Comparison of ENCODE assay signal across 13 mouse cellular contexts in the genomic region with DNA sequence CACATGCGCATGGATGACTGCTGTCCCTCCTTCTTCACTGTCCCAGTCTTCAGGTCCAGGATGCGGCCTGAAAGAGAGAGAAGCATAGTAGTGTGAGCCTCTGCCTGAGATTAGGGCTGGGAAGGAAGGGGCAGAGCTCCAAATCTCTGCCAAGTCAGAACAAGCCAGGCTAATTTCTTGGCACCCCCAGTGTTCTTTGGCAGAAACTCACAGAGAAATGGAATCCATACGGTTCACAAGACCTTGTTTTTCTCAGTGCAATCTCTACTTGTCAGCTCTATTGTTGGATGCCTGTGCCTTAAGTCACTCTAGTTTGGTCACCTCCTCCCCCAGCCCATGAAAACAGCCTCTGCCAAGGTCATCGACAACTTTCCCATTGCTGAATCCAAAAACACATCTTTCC.
A peak's percentile ranks its signal among the peaks of the same experiment; 100 is the strongest.
DNase-seq lines count a peak whose midpoint lies in the region; ATAC-seq lines count a peak whose summit lies in the region.
"Had no signal": no experiment of that assay in that cellular context is flagged by ENCODE, and none has a peak within 500 bp of the region (broad histone marks: within the 10 kb centered on the region; RNA-seq: fewer than 3 reads in every experiment).

No protein-coding gene starts in this region.

- no peaks in the 10 kb centered on the region for H3K36me3 ChIP-seq in heart, embryonic 12.5 days
- H3K36me3 ChIP-seq in heart, embryonic 10.5 days, result no peaks in the 10 kb centered on the region
- peaks cover 4% of the 10 kb centered on the region; the same call in 1 of the 2 replicates for H3K36me3 ChIP-seq in midbrain, embryonic 11.5 days (ENCODE audit: control insufficient read depth, insufficient read depth, low read length)
- peaks cover 65% of the 10 kb centered on the region for H3K36me3 ChIP-seq in midbrain, embryonic 13.5 days

- no peak overlapping the region for H3K27ac ChIP-seq in heart, embryonic 12.5 days (ENCODE audit: poor library complexity, severe bottlenecking)
- no peak overlapping the region for H3K27ac ChIP-seq in heart, embryonic 10.5 days
- H3K27ac ChIP-seq in midbrain, embryonic 11.5 days (ENCODE audit: low read depth, low read length), result no peak overlapping the region
- H3K27ac ChIP-seq in midbrain, embryonic 13.5 days, result no peak overlapping the region
- H3K27ac ChIP-seq: embryonic facial prominence, embryonic 12.5 days; hindbrain, embryonic 13.5 days had no signal

- peaks cover 23% of the 10 kb centered on the region for H3K4me1 ChIP-seq in heart, embryonic 12.5 days (replicated peaks)
- 0 out of 2 replicates have a peak, but pooled peaks cover 2% of the 10 kb centered on the region for H3K4me1 ChIP-seq in heart, embryonic 10.5 days
- H3K4me1 ChIP-seq in midbrain, embryonic 11.5 days (ENCODE audit: control insufficient read depth, insufficient read depth, low read length), result no peaks in the 10 kb centered on the region
- H3K4me1 ChIP-seq in midbrain, embryonic 13.5 days (replicated peaks), result no peaks in the 10 kb centered on the region
- H3K4me1 ChIP-seq: hindbrain, embryonic 13.5 days had no signal

- no peak overlapping the region for H3K4me3 ChIP-seq in heart, embryonic 12.5 days
- no peak overlapping the region for H3K4me3 ChIP-seq in heart, embryonic 10.5 days
- no peak overlapping the region for H3K4me3 ChIP-seq in midbrain, embryonic 11.5 days (ENCODE audit: low read depth, low read length)
- no peak overlapping the region for H3K4me3 ChIP-seq in midbrain, embryonic 13.5 days (replicated peaks)
- H3K4me3 ChIP-seq: embryonic facial prominence, embryonic 12.5 days; hindbrain, embryonic 13.5 days; myocyte had no signal

- WGBS in heart, embryonic 12.5 days, result 64% methylated on average over 4 of the region's 4 CpGs
- 71% methylated on average over 4 of the region's 4 CpGs for WGBS in heart, embryonic 10.5 days
- WGBS in midbrain, embryonic 11.5 days, result 87% methylated on average over 4 of the region's 4 CpGs
- 91% methylated on average over 4 of the region's 4 CpGs for WGBS in midbrain, embryonic 13.5 days

- no peak for DNase-seq in heart, embryonic 10.5 days (ENCODE audit: low spot score)
- peak; percentile 76 for DNase-seq in midbrain, embryonic 11.5 days (ENCODE audit: low spot score, missing footprints)
- peak; percentile 89 for DNase-seq in fibroblast of lung, adult 2 months (ENCODE audit: low read depth)
- DNase-seq in testis, postnatal 10 days (ENCODE audit: low spot score), result peak; percentile 47
- no peak for DNase-seq in right cerebral cortex, postnatal 25 days
- DNase-seq: cerebellum, adult 9-11 months; kidney, adult 8-10 months; thymus, adult 18-20 months had no signal

- H3K4me2 ChIP-seq in heart, embryonic 12.5 days, result no peak overlapping the region
- no peak overlapping the region for H3K4me2 ChIP-seq in midbrain, embryonic 11.5 days
- H3K4me2 ChIP-seq in midbrain, embryonic 13.5 days (replicated peaks), result no peak overlapping the region
- H3K4me2 ChIP-seq: embryonic facial prominence, embryonic 12.5 days; hindbrain, embryonic 13.5 days had no signal

- H3K27me3 ChIP-seq in heart, embryonic 12.5 days (replicated peaks), result no peaks in the 10 kb centered on the region
- H3K27me3 ChIP-seq in heart, embryonic 10.5 days (ENCODE audit: insufficient read depth, poor library complexity, severe bottlenecking), result no peaks in the 10 kb centered on the region
- H3K27me3 ChIP-seq in midbrain, embryonic 11.5 days (ENCODE audit: control insufficient read depth, insufficient read depth, low read length), result no peaks in the 10 kb centered on the region
- no peaks in the 10 kb centered on the region for H3K27me3 ChIP-seq in midbrain, embryonic 13.5 days
- H3K27me3 ChIP-seq: embryonic facial prominence, embryonic 12.5 days; hindbrain, embryonic 13.5 days had no signal

- no peaks in the 10 kb centered on the region for H3K9me3 ChIP-seq in heart, embryonic 12.5 days (replicated peaks)
- no peaks in the 10 kb centered on the region for H3K9me3 ChIP-seq in heart, embryonic 10.5 days
- no peaks in the 10 kb centered on the region for H3K9me3 ChIP-seq in midbrain, embryonic 11.5 days (ENCODE audit: control insufficient read depth, low read length)
- no peaks in the 10 kb centered on the region for H3K9me3 ChIP-seq in midbrain, embryonic 13.5 days
- H3K9me3 ChIP-seq: embryonic facial prominence, embryonic 12.5 days; hindbrain, embryonic 13.5 days had no signal

- H3K9ac ChIP-seq in heart, embryonic 12.5 days, result no peak overlapping the region
- no peak overlapping the region for H3K9ac ChIP-seq in midbrain, embryonic 11.5 days (ENCODE audit: low read length)
- no peak overlapping the region for H3K9ac ChIP-seq in midbrain, embryonic 13.5 days (replicated peaks)
- H3K9ac ChIP-seq: embryonic facial prominence, embryonic 12.5 days; hindbrain, embryonic 13.5 days had no signal

- peak; percentile 47; the same call in 1 of the 2 replicates for ATAC-seq in heart, embryonic 12.5 days (ENCODE audit: insufficient number of reproducible peaks, low FRiP score)
- ATAC-seq in midbrain, embryonic 11.5 days (ENCODE audit: low FRiP score), result no peak
- ATAC-seq in midbrain, embryonic 13.5 days, result no peak

Comparison
In these comparisons a context has a peak if more than half of its experiments do, and no peak if none do; other contexts are left out.
1. DNase-seq: peak in midbrain, embryonic 11.5 days (single experiment), fibroblast of lung, adult 2 months (single experiment) and testis, postnatal 10 days (single experiment); none in heart, embryonic 10.5 days (single experiment) and right cerebral cortex, postnatal 25 days (single experiment).